Mouse (Mus musculus): ENCODE results near the gene Rbfox2.
A peak's percentile ranks its signal among the peaks of the same experiment; 100 is the strongest.

DNA sequence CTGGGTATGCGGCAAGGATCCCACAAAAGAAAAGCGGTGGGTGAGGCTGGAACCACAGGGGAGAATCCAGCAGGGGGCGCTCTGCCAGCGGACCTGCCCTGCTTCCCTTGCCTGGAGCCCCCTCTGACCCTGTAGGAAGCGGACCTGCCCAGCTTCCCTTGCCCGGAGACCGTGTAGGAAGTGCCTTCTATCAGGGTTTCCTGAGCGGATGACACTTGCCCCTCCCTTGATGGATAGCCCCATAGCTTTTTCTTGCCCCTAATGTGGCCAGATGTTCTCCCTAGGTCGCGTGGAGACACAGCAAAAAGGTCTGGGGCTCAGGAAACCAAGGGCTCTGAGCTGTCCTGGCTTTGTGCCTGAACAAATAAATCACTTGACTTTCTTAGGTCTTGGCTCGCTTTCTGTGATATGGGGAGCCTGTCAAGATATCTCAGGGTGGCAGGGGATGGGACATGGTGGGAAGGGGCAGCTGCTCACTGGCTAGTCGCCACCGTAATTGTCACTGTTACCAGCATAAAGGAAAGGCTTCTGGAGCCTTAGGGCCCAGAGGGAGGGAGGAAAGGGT is 36.8 kb upstream of the Rbfox2 start:
- peak; percentile 84 for TF ChIP-seq CTCF (IDR thresholded peaks at IDR 0.05; ENCODE audit: extremely low read depth, insufficient read length, insufficient replicate concordance, low read depth, low read length)
- no peak for TF ChIP-seq POLR2A (IDR thresholded peaks at IDR 0.05; ENCODE audit: low read depth, low read length)

Measured in small intestine, adult 2 months (tissue).